Mouse (Mus musculus): ENCODE results near the gene Satb1. TPM values are rescaled to one million over a fixed set of nuclear protein-coding genes. Genes with fewer than 3 reads are reported as not detected.

Gene Satb1
- polyA plus RNA-seq (2014; fragmentation: Nextera tagmentation; extraction: Ambion mirVana), result 3.9 and 4.0 TPM in 2 replicates

DNA sequence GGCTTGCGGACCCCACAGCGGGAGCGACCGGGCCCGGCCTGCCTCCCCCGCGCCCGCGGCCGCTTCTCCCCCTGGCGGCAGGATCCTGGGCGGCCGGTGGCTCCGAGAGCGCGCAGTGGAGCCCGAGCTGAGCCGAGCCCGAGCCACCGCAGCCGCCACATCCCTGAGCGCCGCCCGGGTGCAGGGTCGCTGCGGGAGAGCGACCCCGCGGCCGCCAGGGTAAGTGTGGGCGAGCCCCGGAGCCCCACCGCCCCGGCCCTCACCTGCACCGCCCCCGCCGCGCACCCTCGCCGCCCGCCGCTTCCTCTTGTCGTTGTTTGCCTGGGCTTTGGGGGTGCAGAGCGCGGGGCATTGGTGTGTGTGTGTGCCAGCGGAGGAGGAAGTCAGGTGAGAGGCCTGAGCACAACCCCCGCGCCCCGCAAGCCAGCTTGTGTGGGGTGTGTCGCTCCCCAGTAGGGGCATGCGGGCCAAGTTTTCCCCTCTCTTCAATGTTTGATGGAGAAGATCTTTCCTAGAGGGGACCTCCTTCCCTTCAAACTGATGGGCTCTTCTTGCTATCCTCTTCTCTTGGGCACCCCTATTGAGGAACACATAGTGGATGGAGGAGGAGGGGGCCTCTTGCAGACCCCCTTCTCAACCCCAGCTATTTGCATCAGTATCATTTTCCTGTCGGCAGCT lies at the start of gene Satb1:
TSS of gene Satb1 (minus strand) at position 391 of the 678 bp plus-strand sequence.
- Histone ChIP-seq H3K27ac (ENCODE audit: low read depth, low read length) (no peak within 1 kb of the TSS), H3K4me3 (ENCODE audit: low read depth, low read length) (peak within 1 kb of the TSS; percentile 66), H3K27me3 (replicated peaks; ENCODE audit: control insufficient read depth, insufficient read depth, low read length) (peaks cover 48% of the 10 kb centered on the region), H3K9me3 (ENCODE audit: control insufficient read depth, low read length) (no peaks in the 10 kb centered on the region), H3K4me2 (peak within 1 kb of the TSS; percentile 97), H3K36me3 (ENCODE audit: control insufficient read depth, insufficient read depth, low read length) (no peaks in the 10 kb centered on the region), H3K9ac (ENCODE audit: low read depth, low read length) (peak within 1 kb of the TSS; percentile 37; the same call in 1 of the 2 replicates), H3K4me1 (replicated peaks; ENCODE audit: control insufficient read depth, insufficient read depth, low read length) (no peaks in the 10 kb centered on the region)
- ATAC-seq (replicated peaks; ENCODE audit: low FRiP score) (peak; percentile 74), DNase-seq (ENCODE audit: low spot score) (peak; percentile 59)
- WGBS, result under 1% methylated on average over 51 of the region's 52 CpGs

DNA sequence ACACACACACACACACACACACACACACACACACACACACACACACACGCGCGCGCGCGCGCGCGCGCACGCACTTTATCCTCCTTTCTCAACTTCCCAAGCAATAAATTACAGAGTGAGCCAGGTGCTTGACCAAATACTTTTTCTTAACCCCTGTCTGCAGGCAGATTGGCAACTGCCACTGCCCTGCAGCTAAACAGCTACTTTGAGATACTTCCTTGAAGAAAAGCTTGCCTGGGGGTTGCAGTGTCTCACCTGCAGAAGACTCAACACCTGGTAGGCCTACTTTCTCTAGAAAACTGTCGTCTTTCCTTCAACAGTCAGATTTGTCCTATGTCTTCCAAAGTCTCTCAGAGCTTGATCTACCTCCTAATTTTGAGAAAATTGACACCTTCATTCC lies 49.5 kb upstream of the Satb1 start:
- Histone ChIP-seq H3K27ac (ENCODE audit: low read depth, low read length) (no peak overlapping the region), H3K9ac (ENCODE audit: low read depth, low read length) (no peak overlapping the region), H3K9me3 (ENCODE audit: control insufficient read depth, low read length) (no peaks in the 10 kb centered on the region), H3K4me1 (replicated peaks; ENCODE audit: control insufficient read depth, insufficient read depth, low read length) (no peaks in the 10 kb centered on the region), H3K27me3 (replicated peaks; ENCODE audit: control insufficient read depth, insufficient read depth, low read length) (no peaks in the 10 kb centered on the region), H3K4me2 (no peak overlapping the region), H3K4me3 (ENCODE audit: low read depth, low read length) (no peak overlapping the region), H3K36me3 (ENCODE audit: control insufficient read depth, insufficient read depth, low read length) (no peaks in the 10 kb centered on the region)
- WGBS, result 97% methylated on average over 11 of the region's 12 CpGs
- DNase-seq (ENCODE audit: low spot score), result no peak
- no peak for ATAC-seq (replicated peaks; ENCODE audit: low FRiP score)

DNA sequence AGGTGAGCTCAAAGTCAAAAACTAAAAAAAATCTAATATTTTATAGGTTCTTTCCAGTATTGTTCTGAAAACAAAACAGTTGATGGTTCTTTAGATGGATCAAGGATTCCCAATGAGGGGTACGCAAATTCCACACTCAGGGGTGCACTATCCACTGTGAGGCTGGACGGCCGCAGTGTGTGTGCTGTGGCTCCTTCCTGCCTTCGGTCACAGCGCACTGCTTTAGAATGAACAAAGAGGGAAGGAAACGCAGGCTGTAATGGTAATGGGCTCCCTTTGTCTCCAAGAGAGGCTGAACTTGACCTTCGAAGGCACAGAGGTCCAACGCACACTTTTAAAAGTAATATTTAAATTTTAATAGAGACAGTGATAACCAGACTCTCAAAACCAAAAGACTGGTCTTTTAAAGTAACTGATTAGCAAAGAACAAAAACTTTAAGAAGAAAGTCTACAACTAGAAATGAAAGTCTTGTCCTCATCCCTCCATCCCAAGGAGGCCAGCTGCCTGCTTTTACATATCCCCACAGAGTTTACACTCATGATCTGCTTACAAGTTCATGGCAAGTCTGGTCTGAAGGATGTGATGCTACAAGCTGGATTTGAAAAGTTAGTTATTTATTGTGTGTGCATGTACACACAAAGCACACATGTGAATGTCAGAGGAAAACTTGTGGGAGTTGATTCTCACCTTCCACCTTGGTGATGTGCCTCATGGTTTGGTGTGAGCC lies 48.0 kb upstream of the Satb1 start:
- H3K9me3 ChIP-seq (ENCODE audit: control insufficient read depth, low read length), result no peaks in the 10 kb centered on the region
- DNase-seq (ENCODE audit: low spot score), result no peak
- no peaks in the 10 kb centered on the region for H3K27me3 ChIP-seq (replicated peaks; ENCODE audit: control insufficient read depth, insufficient read depth, low read length)
- H3K4me1 ChIP-seq (replicated peaks; ENCODE audit: control insufficient read depth, insufficient read depth, low read length), result no peaks in the 10 kb centered on the region
- H3K4me2 ChIP-seq, result no peak overlapping the region
- no peak for ATAC-seq (replicated peaks; ENCODE audit: low FRiP score)
- H3K4me3 ChIP-seq (ENCODE audit: low read depth, low read length), result no peak overlapping the region
- no peaks in the 10 kb centered on the region for H3K36me3 ChIP-seq (ENCODE audit: control insufficient read depth, insufficient read depth, low read length)
- no peak overlapping the region for H3K9ac ChIP-seq (ENCODE audit: low read depth, low read length)
- H3K27ac ChIP-seq (ENCODE audit: low read depth, low read length), result no peak overlapping the region
- 77% methylated on average over 8 of the region's 8 CpGs for WGBS

DNA sequence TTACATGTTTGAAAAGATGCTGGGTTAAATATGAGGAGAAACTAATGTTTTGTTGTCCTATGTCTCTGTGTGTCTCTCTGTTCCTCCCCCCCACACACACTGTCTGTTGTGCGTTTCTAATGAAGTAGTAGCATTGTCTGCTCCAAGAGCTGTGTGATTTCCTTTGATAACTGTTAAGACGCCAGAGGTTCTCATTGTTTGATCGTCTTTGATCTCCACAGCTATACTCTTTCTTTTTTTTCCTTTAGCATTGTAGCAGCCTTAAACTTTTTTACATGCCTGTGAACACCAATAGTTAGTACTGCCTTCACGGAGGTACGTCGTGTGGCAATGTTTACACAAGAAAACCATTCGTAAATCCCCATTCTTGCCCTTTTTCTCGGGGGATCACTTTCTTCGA lies 47.1 kb upstream of the Satb1 start:
- H3K36me3 ChIP-seq (ENCODE audit: control insufficient read depth, insufficient read depth, low read length), result no peaks in the 10 kb centered on the region
- no peak overlapping the region for H3K4me3 ChIP-seq (ENCODE audit: low read depth, low read length)
- no peaks in the 10 kb centered on the region for H3K27me3 ChIP-seq (replicated peaks; ENCODE audit: control insufficient read depth, insufficient read depth, low read length)
- H3K27ac ChIP-seq (ENCODE audit: low read depth, low read length), result no peak overlapping the region
- ATAC-seq (replicated peaks; ENCODE audit: low FRiP score), result no peak
- H3K4me1 ChIP-seq (replicated peaks; ENCODE audit: control insufficient read depth, insufficient read depth, low read length), result no peaks in the 10 kb centered on the region
- H3K9me3 ChIP-seq (ENCODE audit: control insufficient read depth, low read length), result no peaks in the 10 kb centered on the region
- WGBS, result 58% methylated on average over 9 of the region's 9 CpGs
- no peak overlapping the region for H3K4me2 ChIP-seq
- H3K9ac ChIP-seq (ENCODE audit: low read depth, low read length), result no peak overlapping the region
- no peak for DNase-seq (ENCODE audit: low spot score)

DNA sequence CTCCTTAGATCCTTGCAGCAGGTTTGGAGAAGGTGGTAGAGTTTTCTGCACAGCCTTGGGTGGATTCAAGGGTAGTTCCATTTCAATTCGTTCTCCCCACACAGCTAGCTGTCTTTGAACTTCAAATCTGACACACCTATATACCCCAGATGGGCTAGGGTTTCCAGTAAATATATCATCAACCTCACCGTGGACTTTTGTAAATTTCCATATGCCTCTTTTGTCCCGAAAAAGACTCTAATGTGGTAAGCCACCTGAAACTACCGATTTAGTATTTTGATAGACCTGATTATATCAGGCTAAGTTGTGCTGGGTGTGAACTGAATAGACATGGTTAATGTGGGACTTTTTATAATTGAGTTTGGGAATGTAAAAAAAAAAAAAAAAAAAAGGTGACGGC lies 46.6 kb upstream of the Satb1 start:
- Histone ChIP-seq H3K27ac (ENCODE audit: low read depth, low read length) (no peak overlapping the region), H3K36me3 (ENCODE audit: control insufficient read depth, insufficient read depth, low read length) (no peaks in the 10 kb centered on the region), H3K4me1 (replicated peaks; ENCODE audit: control insufficient read depth, insufficient read depth, low read length) (no peaks in the 10 kb centered on the region), H3K4me3 (ENCODE audit: low read depth, low read length) (no peak overlapping the region), H3K9ac (ENCODE audit: low read depth, low read length) (no peak overlapping the region), H3K9me3 (ENCODE audit: control insufficient read depth, low read length) (no peaks in the 10 kb centered on the region), H3K4me2 (no peak overlapping the region), H3K27me3 (replicated peaks; ENCODE audit: control insufficient read depth, insufficient read depth, low read length) (no peaks in the 10 kb centered on the region)
- 76% methylated on average over 5 of the region's 5 CpGs for WGBS
- no peak for ATAC-seq (replicated peaks; ENCODE audit: low FRiP score)
- DNase-seq (ENCODE audit: low spot score), result no peak

DNA sequence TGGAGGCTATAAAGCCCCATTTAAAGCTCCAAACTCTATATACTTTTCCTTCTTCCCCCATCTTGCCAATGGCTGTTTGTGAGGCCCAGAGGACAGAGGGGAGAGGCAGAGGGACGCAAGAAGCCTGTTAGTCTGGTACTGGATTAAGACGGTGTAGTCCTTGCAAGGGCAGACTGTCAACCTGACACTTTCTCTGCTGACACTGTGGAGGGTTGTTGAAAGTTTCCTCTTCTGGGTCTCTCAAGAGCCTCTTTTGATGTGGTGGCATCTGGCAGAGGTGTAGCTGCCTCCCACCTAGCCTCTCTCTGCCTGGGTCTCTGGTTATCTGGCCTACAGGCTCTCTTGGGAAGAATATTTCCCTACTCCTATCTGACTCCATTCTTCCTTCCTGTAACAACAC lies 46.1 kb upstream of the Satb1 start:
- Histone ChIP-seq H3K27me3 (replicated peaks; ENCODE audit: control insufficient read depth, insufficient read depth, low read length) (no peaks in the 10 kb centered on the region), H3K27ac (ENCODE audit: low read depth, low read length) (no peak overlapping the region), H3K4me3 (ENCODE audit: low read depth, low read length) (no peak overlapping the region), H3K4me2 (no peak overlapping the region), H3K9me3 (ENCODE audit: control insufficient read depth, low read length) (no peaks in the 10 kb centered on the region), H3K36me3 (ENCODE audit: control insufficient read depth, insufficient read depth, low read length) (no peaks in the 10 kb centered on the region), H3K9ac (ENCODE audit: low read depth, low read length) (no peak overlapping the region), H3K4me1 (replicated peaks; ENCODE audit: control insufficient read depth, insufficient read depth, low read length) (no peaks in the 10 kb centered on the region)
- WGBS, result 76% methylated on average over 2 of the region's 2 CpGs
- no peak for ATAC-seq (replicated peaks; ENCODE audit: low FRiP score)
- DNase-seq (ENCODE audit: low spot score), result no peak

DNA sequence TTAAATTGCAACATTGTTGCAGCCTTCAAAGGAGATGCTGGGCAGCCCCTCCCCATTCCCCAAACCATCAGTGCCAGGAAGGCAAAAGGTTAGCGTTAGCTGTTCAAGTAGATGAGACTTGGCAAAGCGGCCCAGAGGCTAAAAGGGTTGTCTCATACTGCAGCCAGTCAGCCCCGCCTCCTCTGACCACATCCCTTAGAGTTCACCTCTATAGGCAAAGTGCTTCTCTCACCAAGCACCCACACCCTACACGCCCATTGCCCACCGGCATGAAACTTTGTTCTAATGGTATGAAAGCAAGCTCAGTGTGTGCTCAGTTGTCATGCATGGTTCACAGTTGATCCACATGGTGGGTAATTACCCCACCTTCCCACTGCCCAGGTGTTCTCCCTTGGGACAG lies 43.4 kb upstream of the Satb1 start:
- no peak for DNase-seq (ENCODE audit: low spot score)
- H3K27me3 ChIP-seq (replicated peaks; ENCODE audit: control insufficient read depth, insufficient read depth, low read length), result no peaks in the 10 kb centered on the region
- no peak for ATAC-seq (replicated peaks; ENCODE audit: low FRiP score)
- no peak overlapping the region for H3K9ac ChIP-seq (ENCODE audit: low read depth, low read length)
- H3K4me2 ChIP-seq, result no peak overlapping the region
- no peak overlapping the region for H3K4me3 ChIP-seq (ENCODE audit: low read depth, low read length)
- no peak overlapping the region for H3K27ac ChIP-seq (ENCODE audit: low read depth, low read length)
- H3K9me3 ChIP-seq (ENCODE audit: control insufficient read depth, low read length), result no peaks in the 10 kb centered on the region
- WGBS, result 86% methylated on average over 5 of the region's 5 CpGs
- H3K36me3 ChIP-seq (ENCODE audit: control insufficient read depth, insufficient read depth, low read length), result no peaks in the 10 kb centered on the region
- H3K4me1 ChIP-seq (replicated peaks; ENCODE audit: control insufficient read depth, insufficient read depth, low read length), result no peaks in the 10 kb centered on the region

DNA sequence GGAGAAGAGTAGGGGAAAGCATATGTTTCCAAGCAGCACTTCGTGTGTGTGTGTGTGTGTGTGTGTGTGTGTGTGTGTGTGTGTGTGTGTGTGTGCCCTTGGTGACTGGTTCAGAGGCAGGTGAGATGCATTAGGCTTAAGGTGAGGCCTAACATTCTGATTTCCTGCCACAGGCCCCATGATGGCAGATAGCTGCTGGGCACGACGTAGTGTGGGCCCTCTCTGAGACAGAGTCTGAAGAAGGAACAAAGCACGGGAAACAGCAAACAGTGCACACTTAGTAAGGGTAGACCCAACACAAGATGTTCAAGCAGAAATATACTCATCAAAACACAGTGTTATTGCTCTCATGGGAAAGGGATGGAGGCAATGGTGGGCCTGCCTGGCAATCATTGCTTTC lies 24.5 kb upstream of the Satb1 start:
- no peak for DNase-seq (ENCODE audit: low spot score)
- no peak for ATAC-seq (replicated peaks; ENCODE audit: low FRiP score)
- no peak overlapping the region for H3K9ac ChIP-seq (ENCODE audit: low read depth, low read length)
- no peak overlapping the region for H3K4me3 ChIP-seq (ENCODE audit: low read depth, low read length)
- no peaks in the 10 kb centered on the region for H3K27me3 ChIP-seq (replicated peaks; ENCODE audit: control insufficient read depth, insufficient read depth, low read length)
- no peaks in the 10 kb centered on the region for H3K9me3 ChIP-seq (ENCODE audit: control insufficient read depth, low read length)
- no peaks in the 10 kb centered on the region for H3K36me3 ChIP-seq (ENCODE audit: control insufficient read depth, insufficient read depth, low read length)
- H3K4me1 ChIP-seq (replicated peaks; ENCODE audit: control insufficient read depth, insufficient read depth, low read length), result no peaks in the 10 kb centered on the region
- no peak overlapping the region for H3K4me2 ChIP-seq
- 85% methylated on average over 4 of the region's 4 CpGs for WGBS
- no peak overlapping the region for H3K27ac ChIP-seq (ENCODE audit: low read depth, low read length)

DNA sequence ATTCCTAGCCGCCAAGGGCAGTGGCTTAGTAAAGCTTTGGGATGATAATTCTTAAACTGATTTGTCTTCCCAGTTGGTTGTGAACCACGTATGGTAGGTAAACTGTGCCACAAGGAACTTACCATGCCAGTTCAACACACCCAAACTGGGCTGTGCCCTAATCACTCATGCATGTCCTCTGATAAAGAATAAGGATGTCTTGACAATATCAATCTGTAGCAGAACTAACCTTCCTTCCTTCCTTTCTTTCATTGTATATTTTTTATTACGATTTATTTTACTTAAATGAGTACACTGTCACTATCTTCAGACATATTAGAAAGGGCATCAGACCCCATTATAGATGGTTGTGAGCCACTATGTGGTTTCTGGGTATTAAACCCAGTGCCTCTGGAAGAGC lies 23.2 kb upstream of the Satb1 start:
- no peaks in the 10 kb centered on the region for H3K27me3 ChIP-seq (replicated peaks; ENCODE audit: control insufficient read depth, insufficient read depth, low read length)
- ATAC-seq (replicated peaks; ENCODE audit: low FRiP score), result no peak
- H3K4me3 ChIP-seq (ENCODE audit: low read depth, low read length), result no peak overlapping the region
- no peaks in the 10 kb centered on the region for H3K4me1 ChIP-seq (replicated peaks; ENCODE audit: control insufficient read depth, insufficient read depth, low read length)
- no peaks in the 10 kb centered on the region for H3K9me3 ChIP-seq (ENCODE audit: control insufficient read depth, low read length)
- no peak overlapping the region for H3K27ac ChIP-seq (ENCODE audit: low read depth, low read length)
- no peak for DNase-seq (ENCODE audit: low spot score)
- no peak overlapping the region for H3K9ac ChIP-seq (ENCODE audit: low read depth, low read length)
- no peak overlapping the region for H3K4me2 ChIP-seq
- H3K36me3 ChIP-seq (ENCODE audit: control insufficient read depth, insufficient read depth, low read length), result no peaks in the 10 kb centered on the region
- WGBS, result 84% methylated on average over 3 of the region's 3 CpGs
